Mouse (Mus musculus) embryonic stem cell, embryonic (primary cell): ENCODE data around the gene Fanci.

Experiments
- CTCF ChIA-PET, 4 experiments: fragments of 300-600 bp in 2 of 4; fragments of 350-600 bp in 2 of 4; sonication (Branson Sonifier 250); formaldehyde crosslinking; loops; one replicate each; lab custom pipeline; 2022; ENCODE audit warnings: inconsistent platforms in 2 of 4; lab: Charles Lee
- POLR2A ChIA-PET, 4 experiments: fragments of 300-600 bp in 2 of 4; fragments of 350-600 bp in 2 of 4; sonication (Branson Sonifier 250); formaldehyde crosslinking; loops; one replicate each; lab custom pipeline; 2022; ENCODE audit warnings: antibody characterized with exemption in 4 of 4, inconsistent platforms in 1 of 4; lab: Charles Lee

Gene Fanci

DNA sequence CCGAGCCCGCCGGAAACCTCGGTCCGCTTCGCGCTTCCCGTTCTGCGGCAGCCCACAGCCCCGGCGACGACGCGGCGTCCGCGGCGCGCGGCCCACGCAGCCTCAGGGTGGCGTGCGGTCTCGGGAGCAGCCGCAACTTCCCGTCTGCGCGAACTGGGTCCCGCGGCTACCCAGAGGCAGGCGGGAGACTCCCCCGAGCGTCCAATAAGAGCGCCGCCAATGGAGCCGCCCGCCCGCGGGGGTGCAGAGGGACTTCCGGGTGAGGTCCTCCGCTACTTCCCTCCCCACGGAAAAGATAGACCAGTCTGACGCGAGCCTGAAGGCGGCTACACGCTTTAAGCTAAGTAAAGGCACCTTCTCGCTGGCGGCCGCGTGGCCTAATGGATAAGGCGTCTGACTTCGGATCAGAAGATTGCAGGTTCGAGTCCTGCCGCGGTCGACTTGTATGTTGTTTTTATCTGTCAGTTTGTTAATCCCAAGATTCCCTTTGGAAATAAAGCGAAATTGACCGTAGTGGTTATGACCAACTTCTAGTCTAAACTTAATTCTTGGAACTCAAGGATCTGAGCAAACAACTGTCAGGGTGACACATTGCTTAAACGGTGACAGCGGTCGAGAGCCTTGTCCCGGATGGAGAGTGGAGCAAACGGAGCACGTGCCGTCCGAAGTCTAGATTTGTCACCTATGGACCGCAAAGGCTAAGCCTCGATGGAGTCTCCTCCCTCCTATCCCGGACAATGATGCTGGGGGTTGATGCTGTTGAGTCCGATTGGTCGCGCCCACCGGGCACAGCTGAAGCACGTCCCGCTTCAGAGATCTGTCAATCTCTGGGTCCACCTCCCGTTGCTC lies 74.5 kb downstream of the Fanci start, which contains the start of gene Polg:
TSS of gene Polg (minus strand) at position 310 of the 849 bp plus-strand sequence.
- ChIA-PET CTCF (interaction anchor here in 2 of 4 experiments (0.9 to 1.6 kb wide), 2 partner anchors 81 to 147 kb away, joined by 3 read pairs; no protein-coding TSS in a partner anchor), POLR2A (interaction anchor here in 3 of 4 experiments (0.6 to 4.7 kb wide), 14 partner anchors 8 to 570 kb away, joined by 3 to 33 read pairs (median 4); partner anchors contain the start of genes Fanci (in 2 of the 3), Aen (in 1 of the 3) and Hapln3 (in 1 of the 3))

DNA sequence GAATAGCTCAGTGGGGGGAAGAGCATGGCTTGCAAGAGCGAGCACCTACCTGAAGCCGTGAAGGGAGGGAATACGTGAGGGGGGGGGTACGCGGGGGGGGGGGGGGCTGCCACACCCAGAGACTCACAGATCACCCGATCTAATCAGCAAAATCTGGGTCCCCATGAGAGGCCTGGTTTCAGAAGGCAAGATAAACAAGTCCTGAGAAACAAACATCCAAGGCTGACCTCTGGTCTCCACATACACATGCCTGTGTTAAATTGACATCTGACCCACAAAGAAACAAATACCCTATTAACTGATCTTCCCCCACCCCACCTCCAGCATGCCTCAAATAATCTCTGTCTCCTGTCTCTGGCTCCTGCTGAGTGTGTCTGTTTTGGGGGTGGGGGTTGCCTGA lies 76.2 kb downstream of the Fanci start:
- ChIA-PET CTCF (interaction anchor here in 1 of 4 experiments (1.6 kb wide), 1 partner anchor 79 kb away, joined by 3 read pairs; no protein-coding TSS in a partner anchor), POLR2A (interaction anchor here in 2 of 4 experiments (0.5 to 2.2 kb wide), 3 partner anchors 80 to 571 kb away, joined by 3 to 7 read pairs (median 5); partner anchors contain the start of gene Aen (in 1 of the 2))

DNA sequence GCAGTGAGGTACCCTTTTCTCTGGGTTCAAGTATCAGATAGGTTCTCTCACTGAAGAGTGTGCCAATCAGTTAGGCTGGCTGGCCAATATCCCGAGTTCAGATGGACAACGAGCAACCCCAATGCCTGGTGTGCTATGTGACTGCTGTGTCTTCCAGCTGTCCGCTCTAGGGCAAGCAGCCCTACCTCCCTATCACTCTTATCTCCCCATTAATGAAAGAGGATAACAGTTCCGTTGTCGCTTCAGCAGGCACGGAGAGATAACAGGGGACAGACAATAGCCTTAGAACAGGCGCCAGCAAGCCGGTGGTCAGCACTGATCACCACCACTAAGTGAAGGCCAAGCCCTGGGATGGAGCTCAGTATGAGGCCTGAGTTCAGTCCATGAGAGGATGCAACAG lies 77.3 kb downstream of the Fanci start:
- ChIA-PET CTCF (no interaction called here), POLR2A (interaction anchor here in 2 of 4 experiments (0.6 to 1.7 kb wide), 3 partner anchors 9 to 444 kb away, joined by 3 to 4 read pairs (median 3); no protein-coding TSS in a partner anchor)

DNA sequence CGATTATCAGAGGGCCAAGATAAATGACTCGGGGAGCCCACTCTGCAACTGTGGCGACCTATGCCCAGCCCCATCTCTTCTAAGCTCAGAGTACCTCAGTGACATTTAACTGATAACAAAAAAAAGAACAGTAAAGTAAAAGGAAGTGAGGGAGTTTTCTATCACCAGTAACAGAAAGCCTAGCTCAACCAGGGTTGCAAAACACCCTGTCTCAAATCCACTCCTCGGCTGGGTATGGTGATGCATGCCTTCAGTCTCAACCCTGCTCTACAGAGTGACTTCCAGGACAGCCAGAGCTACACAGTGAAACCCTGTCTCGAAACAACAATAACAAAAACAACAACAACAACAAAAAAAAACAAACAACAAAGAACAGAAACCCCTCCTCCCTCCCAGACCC lies 78.0 kb downstream of the Fanci start:
- POLR2A ChIA-PET = interaction anchor here in 2 of 4 experiments (0.6 to 1.7 kb wide), 4 partner anchors 10 to 444 kb away, joined by 3 to 4 read pairs (median 4); no protein-coding TSS in a partner anchor
- CTCF ChIA-PET = interaction anchor here (0.6 to 1.6 kb wide), 9 partner anchors 24 to 683 kb away, joined by 3 to 6 read pairs (median 4); no protein-coding TSS in a partner anchor

DNA sequence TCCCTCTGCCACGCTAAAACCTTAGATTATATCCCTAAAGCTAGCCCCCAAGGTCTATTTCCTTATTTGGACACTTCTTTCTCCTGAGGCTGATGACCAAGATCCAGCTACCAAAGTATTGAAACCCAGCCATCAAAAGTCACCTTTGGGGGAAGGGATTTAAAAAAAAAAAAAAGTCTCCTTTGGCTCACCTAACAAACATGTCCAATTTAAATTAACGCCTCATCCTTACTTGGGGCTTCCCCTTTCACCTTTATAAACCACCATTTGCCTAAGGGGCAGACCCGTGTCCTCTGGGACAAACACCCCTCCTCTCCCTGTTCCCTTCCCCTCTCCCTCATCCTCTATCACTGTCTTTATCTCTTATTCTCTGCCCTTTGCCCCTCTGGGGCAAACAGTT lies 79.0 kb downstream of the Fanci start:
- ChIA-PET POLR2A (interaction anchor here in 3 of 4 experiments (0.7 to 1.7 kb wide), 5 partner anchors 11 to 97 kb away, joined by 3 to 5 read pairs (median 4); no protein-coding TSS in a partner anchor), CTCF (interaction anchor here (0.6 to 2.0 kb wide), 11 partner anchors 76 to 1141 kb away, joined by 3 to 7 read pairs (median 3); no protein-coding TSS in a partner anchor)

DNA sequence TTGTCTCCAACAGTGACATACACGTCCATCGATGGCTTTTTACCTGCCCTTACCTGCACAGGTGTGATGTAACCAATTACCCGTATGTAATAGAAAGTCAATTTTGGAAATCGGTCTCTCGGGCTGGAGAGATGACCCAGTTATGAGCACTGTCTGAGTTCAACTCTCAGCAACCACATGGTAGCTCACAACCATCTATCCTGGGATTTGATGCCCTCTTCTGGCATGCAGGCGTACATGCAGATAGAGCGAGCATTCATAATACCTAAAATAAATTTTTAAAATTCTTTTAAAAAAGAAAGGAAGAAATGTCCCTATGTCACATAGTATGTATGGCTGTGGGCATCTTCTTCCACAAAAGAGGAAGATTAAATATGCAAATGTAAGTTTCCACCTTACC lies 79.7 kb downstream of the Fanci start:
- POLR2A ChIA-PET = interaction anchor here in 2 of 4 experiments (0.6 to 1.2 kb wide), 3 partner anchors 19 to 82 kb away, joined by 3 to 5 read pairs (median 4); no protein-coding TSS in a partner anchor

DNA sequence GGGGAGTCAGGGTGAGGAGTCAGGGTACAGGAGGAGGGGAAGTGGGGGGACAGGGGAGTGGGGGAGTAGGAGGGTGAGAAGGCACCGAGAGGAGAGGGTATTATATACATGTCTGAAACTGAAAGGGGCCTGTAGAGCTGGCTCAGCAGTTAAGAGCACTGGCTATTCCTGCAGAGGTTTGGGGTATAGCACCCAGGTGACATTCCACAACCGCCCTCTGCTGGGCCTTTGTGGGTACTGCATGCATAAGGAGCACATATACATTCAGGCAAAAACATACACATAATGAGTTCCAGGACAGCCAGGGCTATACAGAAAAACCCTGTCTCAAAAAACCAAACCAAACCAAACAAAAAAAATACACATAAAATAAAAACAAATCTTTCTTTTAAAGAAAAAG lies 81.1 kb downstream of the Fanci start:
- ChIA-PET CTCF (interaction anchor here in 3 of 4 experiments (0.6 to 2.0 kb wide), 9 partner anchors 74 to 409 kb away, joined by 3 to 18 read pairs (median 3); partner anchors contain the start of gene Rlbp1 (in 1 of the 3)), POLR2A (interaction anchor here in 2 of 4 experiments (0.6 to 0.7 kb wide), 4 partner anchors 47 to 668 kb away, joined by 3 to 17 read pairs (median 6); no protein-coding TSS in a partner anchor)

More for the DNA sequence above, 79.7 kb downstream of the Fanci start:
- CTCF ChIA-PET = interaction anchor here (0.6 to 2.0 kb wide), 16 partner anchors 75 to 382 kb away, joined by 3 to 7 read pairs (median 3); no protein-coding TSS in a partner anchor

DNA sequence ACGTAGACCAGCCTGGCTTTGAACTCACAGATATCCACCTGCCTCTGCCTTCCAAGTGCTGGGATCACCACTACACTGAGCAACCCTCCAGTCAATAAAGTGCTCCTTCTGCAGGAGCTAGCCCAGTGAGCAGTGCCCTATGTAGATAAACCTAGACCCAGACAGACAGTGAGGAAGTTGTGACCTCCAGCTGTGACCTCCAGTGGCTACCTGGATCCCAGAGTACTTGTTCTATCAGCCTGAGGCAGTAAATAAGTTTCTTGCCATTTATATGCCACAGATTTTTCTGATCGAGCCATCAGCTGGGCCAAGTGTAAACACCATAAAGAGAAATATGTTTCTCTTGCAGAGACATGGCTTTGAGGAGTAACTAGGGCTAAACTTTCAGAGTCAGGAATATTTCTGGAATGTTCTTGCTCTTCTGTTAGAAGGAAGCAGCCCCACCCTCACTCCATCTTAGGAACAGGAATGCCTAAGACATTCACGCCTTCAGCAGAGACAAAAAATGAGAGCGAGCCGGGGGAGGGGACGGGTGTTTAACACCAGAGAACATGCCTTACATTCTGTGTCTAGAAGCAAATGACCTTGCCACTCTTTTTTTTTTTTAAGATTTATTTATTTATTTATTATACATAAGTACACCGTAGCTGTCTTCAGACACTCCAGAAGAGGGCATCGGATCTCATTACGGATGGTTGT lies 81.9 kb downstream of the Fanci start:
- ChIA-PET CTCF (interaction anchor here in 2 of 4 experiments (0.6 to 1.6 kb wide), 7 partner anchors 10 to 275 kb away, joined by 3 to 4 read pairs (median 3); partner anchors contain the start of gene Rlbp1 (in 1 of the 2)), POLR2A (interaction anchor here in 2 of 4 experiments (0.6 to 1.5 kb wide), 2 partner anchors 81 to 327 kb away, joined by 3 to 6 read pairs; no protein-coding TSS in a partner anchor)

DNA sequence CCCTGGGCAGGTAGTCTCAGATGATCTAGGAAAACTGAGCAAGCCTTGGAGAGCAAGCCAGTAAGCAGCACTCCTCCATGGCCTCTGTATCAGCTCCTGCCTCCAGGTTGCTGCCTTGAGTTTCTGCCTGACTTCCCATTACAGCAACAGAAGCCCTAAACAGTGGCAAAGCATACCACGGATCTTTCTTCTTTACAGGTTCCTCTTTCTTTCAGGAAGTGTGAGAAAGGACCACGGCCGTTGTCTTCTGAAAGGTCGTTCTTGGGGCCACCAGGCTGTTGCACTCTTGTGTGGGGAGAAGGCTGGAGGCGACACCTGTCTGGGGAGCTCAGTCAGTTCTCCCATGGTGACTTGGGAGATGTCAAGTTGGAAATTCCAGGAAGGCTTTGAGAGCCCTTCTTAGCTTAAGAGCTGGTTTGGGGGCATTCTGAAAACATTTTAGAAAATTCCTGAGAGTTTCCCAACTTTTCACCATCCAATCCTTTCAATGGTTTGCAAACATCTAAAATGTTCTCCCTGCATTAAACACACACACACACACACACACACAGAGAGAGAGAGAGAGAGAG lies 83.2 kb downstream of the Fanci start:
- CTCF ChIA-PET = interaction anchor here in 2 of 4 experiments (0.7 to 1.6 kb wide), 3 partner anchors 120 to 548 kb away, joined by 3 read pairs; no protein-coding TSS in a partner anchor
- POLR2A ChIA-PET = interaction anchor here in 2 of 4 experiments (0.6 to 1.5 kb wide), 5 partner anchors 18 to 128 kb away, joined by 3 read pairs; no protein-coding TSS in a partner anchor

DNA sequence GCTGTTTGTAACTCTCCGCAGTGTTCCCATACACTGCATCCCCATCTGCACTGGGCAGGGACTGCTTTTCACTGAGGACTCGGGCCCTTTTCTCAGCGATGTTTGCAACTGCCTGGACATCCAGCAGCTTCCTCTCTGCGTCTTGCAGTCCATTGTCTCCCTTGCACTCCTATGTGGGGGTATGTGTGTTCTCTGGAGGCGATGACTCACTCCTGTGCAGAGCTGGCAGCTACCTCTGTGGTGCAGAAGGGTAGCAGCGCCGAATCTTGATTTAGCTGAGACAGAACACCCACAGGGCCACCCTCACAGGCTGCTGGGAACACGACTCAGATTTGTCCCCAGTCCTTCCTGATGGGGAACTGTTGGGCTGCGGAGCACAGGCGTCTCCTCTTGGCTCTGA lies 94.8 kb downstream of the Fanci start:
- ChIA-PET CTCF (interaction anchor here in 1 of 4 experiments (1.0 to 1.4 kb wide), 2 partner anchors 11 to 90 kb away, joined by 4 to 7 read pairs; no protein-coding TSS in a partner anchor), POLR2A (interaction anchor here in 1 of 4 experiments (0.6 to 1.6 kb wide), 3 partner anchors 28 to 354 kb away, joined by 3 to 6 read pairs (median 3); no protein-coding TSS in a partner anchor)

DNA sequence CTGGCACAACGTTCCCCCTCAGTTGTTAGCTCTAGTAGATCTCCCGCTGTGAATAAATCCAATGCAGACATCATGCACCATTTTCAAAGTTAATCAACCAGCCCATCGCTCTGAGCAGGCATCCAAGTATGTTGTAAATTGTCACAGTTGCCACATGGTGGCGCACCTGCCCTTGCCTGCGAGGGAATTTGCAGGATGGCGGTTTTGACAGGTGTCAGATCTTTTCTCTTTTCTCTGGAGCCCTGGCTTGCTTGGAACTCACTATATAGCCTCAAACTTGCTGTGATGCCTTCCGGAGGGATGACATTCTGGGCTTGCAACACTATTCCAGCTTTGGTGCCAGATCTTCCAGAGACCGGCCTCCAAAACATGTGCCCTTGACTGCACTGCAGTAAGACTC lies 102.2 kb downstream of the Fanci start:
- CTCF ChIA-PET = interaction anchor here in 1 of 4 experiments (0.6 to 1.1 kb wide), 3 partner anchors 24 to 118 kb away, joined by 3 to 4 read pairs (median 4); no protein-coding TSS in a partner anchor
- POLR2A ChIA-PET = interaction anchor here in 1 of 4 experiments (0.7 kb wide), 1 partner anchor 152 kb away, joined by 3 read pairs; no protein-coding TSS in a partner anchor

DNA sequence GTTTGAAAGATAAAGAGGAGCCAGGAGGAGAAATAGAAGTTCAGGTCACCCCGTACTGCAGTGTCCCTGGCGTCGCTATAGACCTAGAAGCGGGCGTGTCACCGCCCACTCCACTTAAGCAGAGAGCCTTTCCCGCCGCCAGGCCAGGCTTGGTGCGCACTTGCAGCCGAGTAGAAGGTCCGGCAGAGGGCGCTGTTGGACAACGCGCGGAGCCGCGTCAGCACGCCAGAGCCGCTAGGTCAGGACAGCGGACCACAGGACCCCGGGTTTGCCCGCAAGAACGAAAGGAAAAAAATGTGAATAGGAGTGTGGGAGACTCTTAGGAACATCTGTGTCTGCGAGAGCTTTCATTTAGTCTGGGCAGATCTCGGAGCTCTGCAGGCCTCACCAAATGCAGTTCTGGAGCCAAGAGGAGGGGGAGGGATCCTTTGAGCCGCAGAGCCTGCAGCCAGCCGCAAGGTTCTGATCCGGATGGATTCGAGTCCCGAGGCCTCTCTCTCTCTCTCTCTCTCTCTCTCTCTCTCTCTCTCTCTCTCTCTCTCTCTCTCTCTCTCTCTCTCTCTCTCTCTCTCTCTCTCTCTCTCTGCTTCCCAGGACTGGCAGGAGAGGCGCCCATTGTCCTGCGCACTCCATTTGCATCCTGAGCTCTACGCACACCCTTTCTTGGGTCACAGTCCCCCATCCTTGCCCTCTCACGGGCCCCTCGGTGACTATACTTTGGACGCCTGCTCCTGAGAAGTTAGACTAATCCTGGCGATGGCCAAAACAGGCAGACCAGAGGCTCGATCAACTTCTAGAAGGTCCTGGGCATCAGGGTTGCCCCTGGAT lies 104.5 kb downstream of the Fanci start:
- POLR2A ChIA-PET = interaction anchor here in 3 of 4 experiments (0.6 to 3.0 kb wide), 11 partner anchors 9 to 585 kb away, joined by 3 to 14 read pairs (median 5); partner anchors contain the start of gene Polg (in 1 of the 3)
- CTCF ChIA-PET = interaction anchor here (0.5 to 4.7 kb wide), 31 partner anchors 8 to 407 kb away, joined by 3 to 35 read pairs (median 4); no protein-coding TSS in a partner anchor

DNA sequence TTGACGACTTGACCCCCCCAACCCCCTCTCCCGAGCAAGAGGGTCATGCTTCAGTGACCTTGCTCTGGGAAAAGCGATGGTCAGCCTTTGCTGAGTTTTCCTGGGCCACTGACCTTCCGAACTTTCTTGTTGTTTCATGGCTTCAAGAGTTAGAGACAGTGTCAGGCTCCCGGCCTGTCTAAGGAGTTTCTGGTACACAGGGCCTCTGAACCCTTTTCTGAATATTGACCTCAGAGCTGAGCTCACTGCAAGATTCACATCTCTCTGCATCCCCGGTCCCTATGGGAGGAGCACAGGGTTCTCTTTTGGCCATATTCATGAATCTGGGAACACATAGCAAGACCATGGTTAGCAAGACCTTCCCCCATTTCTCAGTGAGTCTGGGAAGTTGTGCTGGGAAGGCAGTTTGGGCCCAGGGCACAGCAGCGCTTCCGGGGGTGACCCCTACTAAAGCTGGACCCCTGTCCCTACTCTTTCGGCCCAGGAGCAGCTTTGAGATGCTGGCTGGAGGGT lies 105.1 kb downstream of the Fanci start:
- POLR2A ChIA-PET = interaction anchor here in 2 of 4 experiments (0.5 to 3.0 kb wide), 14 partner anchors 8 to 236 kb away, joined by 3 to 14 read pairs (median 5); partner anchors contain the start of gene Polg (in 1 of the 2)
- CTCF ChIA-PET = interaction anchor here (0.5 to 4.7 kb wide), 34 partner anchors 8 to 408 kb away, joined by 3 to 35 read pairs (median 5); no protein-coding TSS in a partner anchor

DNA sequence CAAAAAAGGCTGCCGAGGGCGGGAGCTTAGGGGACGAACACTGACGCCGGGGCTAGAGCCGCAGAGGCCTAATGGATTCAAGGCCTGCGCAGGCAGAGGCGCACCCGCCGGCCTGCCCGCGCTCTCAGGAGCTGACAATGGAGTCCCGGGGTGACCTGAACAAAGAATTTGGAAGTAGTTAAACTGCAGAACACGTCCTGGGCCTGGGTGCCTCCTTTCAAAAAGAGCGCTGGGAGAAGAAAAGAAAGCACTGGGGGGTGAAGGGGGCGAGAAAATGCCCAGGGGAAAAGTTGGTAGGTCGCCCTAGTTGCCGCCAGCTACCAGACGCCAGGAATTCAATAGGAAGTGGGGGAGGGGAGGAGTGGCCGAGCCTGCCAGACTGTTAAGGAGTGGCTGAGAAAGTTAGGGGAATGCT lies 106.0 kb downstream of the Fanci start:
- POLR2A ChIA-PET = interaction anchor here (0.5 to 3.0 kb wide), 16 partner anchors 12 to 236 kb away, joined by 3 to 14 read pairs (median 3); partner anchors contain the start of gene Polg (in 1 of the 4)
- CTCF ChIA-PET = interaction anchor here (0.6 to 4.7 kb wide), 27 partner anchors 10 to 912 kb away, joined by 3 to 35 read pairs (median 4); no protein-coding TSS in a partner anchor

DNA sequence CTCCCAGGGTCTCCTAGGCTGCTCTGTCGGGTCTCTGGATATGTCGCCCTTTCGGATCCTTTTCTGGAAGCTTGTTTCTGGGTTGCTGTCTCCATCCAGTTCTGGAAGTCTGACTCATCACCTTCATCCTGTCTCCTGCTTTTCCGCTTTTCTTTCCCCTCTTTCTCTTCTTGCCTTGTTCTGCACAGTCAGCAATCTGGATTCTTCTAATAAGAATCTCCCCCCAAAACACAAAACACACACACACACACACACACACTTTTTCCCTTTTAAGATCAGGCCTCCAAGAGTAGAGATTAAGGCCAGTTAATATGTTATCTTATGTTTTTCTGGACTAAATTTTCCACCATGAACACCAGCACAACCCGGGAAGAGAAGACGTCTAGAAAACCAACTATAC lies 106.6 kb downstream of the Fanci start:
- POLR2A ChIA-PET = interaction anchor here in 2 of 4 experiments (0.6 to 3.0 kb wide), 4 partner anchors 36 to 303 kb away, joined by 3 to 14 read pairs (median 6); no protein-coding TSS in a partner anchor

More for the DNA sequence above, 106.6 kb downstream of the Fanci start:
- CTCF ChIA-PET = interaction anchor here in 2 of 4 experiments (0.8 to 4.7 kb wide), 13 partner anchors 16 to 114 kb away, joined by 3 to 35 read pairs (median 4); no protein-coding TSS in a partner anchor
